Mouse (Mus musculus): Measurements from ENCODE around the gene Slc22a14. TPM values are rescaled to one million over a fixed set of nuclear protein-coding genes. Genes with fewer than 3 reads are reported as not detected.

Gene Slc22a14
- polyA plus RNA-seq, 1 experiment, result not detected

GRCm38 (mm10) chr9:119402253-119403235 is 37.2 kb upstream of the Slc22a14 start:
- H3K4me1 ChIP-seq (ENCODE audit: control insufficient read depth, insufficient read depth, insufficient read length, low read length), result peaks cover 10% of the 10 kb centered on the region
- peak overlapping the region; percentile 72 for H3K27ac ChIP-seq (ENCODE audit: insufficient read depth, low read depth, low read length)
- peak overlapping the region; percentile 98 for H3K4me3 ChIP-seq (ENCODE audit: low read depth, low read length)
- TF ChIP-seq CTCF (IDR thresholded peaks at IDR 0.05; ENCODE audit: extremely low read depth, insufficient read length, insufficient replicate concordance, low read depth, low read length) (no peak), POLR2A (IDR thresholded peaks at IDR 0.05; ENCODE audit: low read depth, low read length) (no peak)
- 1% methylated on average over 99 of the region's 127 CpGs for WGBS
- no peaks in the 10 kb centered on the region for H3K36me3 ChIP-seq (ENCODE audit: control insufficient read depth, insufficient read depth, low read length)
- no peaks in the 10 kb centered on the region for H3K27me3 ChIP-seq (ENCODE audit: control insufficient read depth, insufficient read depth, low read length)

DNA sequence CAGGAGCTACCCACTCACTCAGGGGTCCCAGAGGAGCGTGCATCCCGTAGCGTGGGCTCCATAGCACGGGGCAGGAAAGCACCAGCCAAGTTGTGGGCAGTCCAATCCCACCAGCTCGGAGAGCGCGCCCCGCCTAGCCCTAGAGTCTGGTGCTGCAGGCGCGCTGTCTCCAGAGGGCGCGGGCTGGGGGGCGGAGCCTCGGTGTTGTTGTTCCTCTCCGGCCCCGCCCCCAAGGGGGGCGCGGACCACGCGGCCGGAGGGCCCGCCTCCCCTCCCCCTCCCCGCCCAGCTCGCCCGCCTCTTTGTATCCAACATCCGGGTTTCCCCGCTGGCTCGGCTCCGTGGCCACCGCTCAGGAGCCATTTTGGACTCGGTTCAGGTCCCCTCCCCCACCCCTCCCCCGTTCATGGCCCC is 36.5 kb upstream of the Slc22a14 start, which contains the start of gene Acvr2b:
TSS of gene Acvr2b (plus strand) at position 318 of the 414 bp plus-strand sequence.
- H3K27me3 ChIP-seq (ENCODE audit: control insufficient read depth, insufficient read depth, low read length), result no peaks in the 10 kb centered on the region

GRCm38 (mm10) chr9:119401351-119401750 is 36.0 kb upstream of the Slc22a14 start:
- H3K27me3 ChIP-seq (ENCODE audit: control insufficient read depth, insufficient read depth, low read length), result no peaks in the 10 kb centered on the region
- no peaks in the 10 kb centered on the region for H3K36me3 ChIP-seq (ENCODE audit: control insufficient read depth, insufficient read depth, low read length)
- peaks cover 10% of the 10 kb centered on the region for H3K4me1 ChIP-seq (ENCODE audit: control insufficient read depth, insufficient read depth, insufficient read length, low read length)
- H3K27ac ChIP-seq (ENCODE audit: insufficient read depth, low read depth, low read length), result 0 out of 2 replicates have a peak overlapping the region, but pooled peaks have one; percentile 17
- under 1% methylated on average over 7 of the region's 7 CpGs for WGBS
- peak overlapping the region; percentile 98 for H3K4me3 ChIP-seq (ENCODE audit: low read depth, low read length)
- no peak for TF ChIP-seq POLR2A (IDR thresholded peaks at IDR 0.05; ENCODE audit: low read depth, low read length)
- TF ChIP-seq CTCF (IDR thresholded peaks at IDR 0.05; ENCODE audit: extremely low read depth, insufficient read length, insufficient replicate concordance, low read depth, low read length), result no peak

More for the DNA sequence above, 36.5 kb upstream of the Slc22a14 start, which contains the start of gene Acvr2b:
- Histone ChIP-seq H3K4me3 (ENCODE audit: low read depth, low read length) (peak within 1 kb of the TSS; percentile 98), H3K36me3 (ENCODE audit: control insufficient read depth, insufficient read depth, low read length) (no peaks in the 10 kb centered on the region), H3K27ac (ENCODE audit: insufficient read depth, low read depth, low read length) (peak within 1 kb of the TSS; percentile 72), H3K4me1 (ENCODE audit: control insufficient read depth, insufficient read depth, insufficient read length, low read length) (peaks cover 10% of the 10 kb centered on the region)
- WGBS, result under 1% methylated on average over 20 of the region's 32 CpGs
- TF ChIP-seq CTCF (IDR thresholded peaks at IDR 0.05; ENCODE audit: extremely low read depth, insufficient read length, insufficient replicate concordance, low read depth, low read length), result no peak
- TF ChIP-seq POLR2A (IDR thresholded peaks at IDR 0.05; ENCODE audit: low read depth, low read length), result no peak; the same call in 1 of the 2 replicates

DNA sequence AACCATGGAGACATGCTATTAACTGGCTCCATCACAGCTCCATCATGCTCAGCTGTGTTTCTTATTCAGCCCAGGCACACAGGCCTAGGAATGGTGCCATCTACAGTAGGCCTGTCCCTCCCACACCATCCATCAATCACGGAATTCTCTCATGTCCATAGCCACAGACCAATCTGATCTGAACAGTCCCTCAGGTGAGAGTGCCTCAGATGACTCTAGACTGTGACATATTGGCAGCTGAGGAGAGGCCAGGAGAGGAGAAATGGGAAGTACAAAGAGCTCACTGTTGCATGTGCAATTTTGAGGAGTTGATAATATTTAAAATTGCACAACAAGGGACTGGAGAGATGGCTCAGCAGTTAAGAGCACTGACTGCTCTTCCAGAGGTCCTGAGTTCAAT is 29.5 kb upstream of the Slc22a14 start:
- TF ChIP-seq POLR2A (IDR thresholded peaks at IDR 0.05; ENCODE audit: low read depth, low read length) (no peak), CTCF (IDR thresholded peaks at IDR 0.05; ENCODE audit: extremely low read depth, insufficient read length, insufficient replicate concordance, low read depth, low read length) (no peak)
- Histone ChIP-seq H3K36me3 (ENCODE audit: control insufficient read depth, insufficient read depth, low read length) (no peaks in the 10 kb centered on the region), H3K27ac (ENCODE audit: insufficient read depth, low read depth, low read length) (no peak overlapping the region), H3K4me1 (ENCODE audit: control insufficient read depth, insufficient read depth, insufficient read length, low read length) (no peaks in the 10 kb centered on the region), H3K27me3 (ENCODE audit: control insufficient read depth, insufficient read depth, low read length) (no peaks in the 10 kb centered on the region), H3K4me3 (ENCODE audit: low read depth, low read length) (no peak overlapping the region)
- 70% methylated on average over 1 of the region's 1 CpGs for WGBS

DNA sequence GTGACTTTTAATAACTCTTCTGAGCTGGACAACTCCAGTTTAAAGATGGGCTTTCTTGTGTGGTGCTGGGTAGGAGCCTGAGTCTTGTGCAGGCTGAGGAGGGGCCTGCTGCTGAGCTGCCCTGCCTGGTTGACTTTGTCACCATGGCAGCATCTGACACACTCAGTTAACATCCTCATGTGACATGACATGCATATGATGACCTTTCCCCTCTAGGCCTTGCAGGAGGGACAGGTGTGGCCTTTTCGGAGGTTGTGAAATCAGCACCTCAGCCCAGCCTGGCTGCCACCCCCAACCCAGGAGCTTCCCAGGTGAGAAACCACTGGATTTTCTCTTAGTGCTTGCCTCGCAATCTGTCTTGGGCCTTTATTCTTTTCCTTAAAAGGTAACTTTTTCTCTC is 24.9 kb upstream of the Slc22a14 start:
- Histone ChIP-seq H3K4me1 (ENCODE audit: control insufficient read depth, insufficient read depth, insufficient read length, low read length) (no peaks in the 10 kb centered on the region), H3K27ac (ENCODE audit: insufficient read depth, low read depth, low read length) (no peak overlapping the region)
- 91% methylated on average over 2 of the region's 2 CpGs for WGBS

DNA sequence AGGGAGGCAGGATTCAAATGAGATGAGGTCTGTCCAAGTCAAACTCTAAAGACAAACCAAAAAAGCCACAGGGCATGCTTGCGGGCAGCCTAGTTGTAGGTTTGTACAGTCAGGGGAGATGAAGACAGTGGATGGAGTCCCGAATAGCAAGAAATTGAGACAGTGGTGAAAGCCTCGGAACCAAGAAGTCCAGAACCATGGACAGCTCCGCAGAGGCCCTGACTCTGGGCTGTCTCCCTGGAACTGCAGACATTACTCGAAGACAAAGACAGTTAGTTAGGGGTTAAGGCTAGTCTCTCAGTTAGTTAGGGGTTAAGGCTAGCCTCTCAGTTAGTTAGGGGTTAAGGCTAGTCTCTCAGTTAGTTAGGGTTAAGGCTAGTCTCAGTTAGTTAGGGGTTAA is 23.6 kb upstream of the Slc22a14 start:
- no peak for TF ChIP-seq CTCF (IDR thresholded peaks at IDR 0.05; ENCODE audit: extremely low read depth, insufficient read length, insufficient replicate concordance, low read depth, low read length)
- no peak for TF ChIP-seq POLR2A (IDR thresholded peaks at IDR 0.05; ENCODE audit: low read depth, low read length)
- no peak overlapping the region for H3K27ac ChIP-seq (ENCODE audit: insufficient read depth, low read depth, low read length)
- WGBS, result 70% methylated on average over 5 of the region's 5 CpGs
- H3K36me3 ChIP-seq (ENCODE audit: control insufficient read depth, insufficient read depth, low read length), result no peaks in the 10 kb centered on the region; the same call in 1 of the 2 replicates
- no peaks in the 10 kb centered on the region for H3K4me1 ChIP-seq (ENCODE audit: control insufficient read depth, insufficient read depth, insufficient read length, low read length)
- H3K27me3 ChIP-seq (ENCODE audit: control insufficient read depth, insufficient read depth, low read length), result no peaks in the 10 kb centered on the region
- H3K4me3 ChIP-seq (ENCODE audit: low read depth, low read length), result no peak overlapping the region

More for the DNA sequence above, 24.9 kb upstream of the Slc22a14 start:
- H3K27me3 ChIP-seq (ENCODE audit: control insufficient read depth, insufficient read depth, low read length), result no peaks in the 10 kb centered on the region
- H3K4me3 ChIP-seq (ENCODE audit: low read depth, low read length), result no peak overlapping the region
- TF ChIP-seq CTCF (IDR thresholded peaks at IDR 0.05; ENCODE audit: extremely low read depth, insufficient read length, insufficient replicate concordance, low read depth, low read length) (no peak), POLR2A (IDR thresholded peaks at IDR 0.05; ENCODE audit: low read depth, low read length) (no peak)
- no peaks in the 10 kb centered on the region; the same call in 1 of the 2 replicates for H3K36me3 ChIP-seq (ENCODE audit: control insufficient read depth, insufficient read depth, low read length)

DNA sequence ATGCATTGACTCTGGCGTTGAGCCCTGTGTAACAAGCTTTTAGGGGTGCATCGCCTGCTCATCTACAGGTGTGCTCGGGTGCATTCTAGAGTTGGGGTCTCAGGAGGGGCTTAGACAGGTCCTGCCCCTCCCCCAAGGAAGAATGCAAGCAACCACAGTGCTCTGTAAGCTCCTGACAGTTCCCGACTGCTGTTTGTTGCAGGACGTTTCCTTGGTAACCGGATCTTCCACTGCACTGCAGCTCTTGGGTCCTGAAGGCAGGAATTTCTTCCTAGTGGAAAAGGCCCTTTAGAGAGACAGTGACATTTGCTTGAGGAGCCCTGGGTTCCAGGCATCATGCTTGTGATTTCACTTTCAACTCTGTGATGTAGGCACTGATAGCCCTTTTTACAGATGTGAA is 17.2 kb upstream of the Slc22a14 start:
- 73% methylated on average over 6 of the region's 6 CpGs for WGBS

More for the DNA sequence above, 17.2 kb upstream of the Slc22a14 start:
- H3K27me3 ChIP-seq (ENCODE audit: control insufficient read depth, insufficient read depth, low read length), result no peaks in the 10 kb centered on the region
- H3K4me1 ChIP-seq (ENCODE audit: control insufficient read depth, insufficient read depth, insufficient read length, low read length), result no peaks in the 10 kb centered on the region
- no peak overlapping the region for H3K27ac ChIP-seq (ENCODE audit: insufficient read depth, low read depth, low read length)
- H3K4me3 ChIP-seq (ENCODE audit: low read depth, low read length), result no peak overlapping the region
- peaks cover 5% of the 10 kb centered on the region for H3K36me3 ChIP-seq (ENCODE audit: control insufficient read depth, insufficient read depth, low read length)
- no peak for TF ChIP-seq CTCF (IDR thresholded peaks at IDR 0.05; ENCODE audit: extremely low read depth, insufficient read length, insufficient replicate concordance, low read depth, low read length)
